Mouse (Mus musculus) kidney, embryonic 14.5 days (tissue): ENCODE results near the gene Ntng1. TPM values are rescaled to one million over a fixed set of nuclear protein-coding genes. Genes with fewer than 3 reads are reported as not detected.

Experiments
- ATAC-seq: fragments of 200-750 bp; cut with Nextera tagmentation; 2 replicates; pipeline ENCODE4 v1.8.0; 2017; ENCODE audit warnings: moderate number of reproducible peaks, mild to moderate bottlenecking, moderate TSS enrichment, moderate library complexity; ENCODE audit not compliant: low FRiP score, low TSS enrichment
- H3K27ac ChIP-seq: fragments of 300-500 bp; sonication (generic); 2 replicates; pipeline ENCODE4 v1.5.1; 2014; ENCODE audit warnings: low read depth, mild to moderate bottlenecking, low read length, moderate library complexity, mixed read lengths
- H3K27me3 ChIP-seq: fragments of 300-500 bp; sonication (generic); 2 replicates; pipeline ENCODE4 v1.6.1; 2014; ENCODE audit warnings: mild to moderate bottlenecking, low read length; ENCODE audit not compliant: control insufficient read depth, insufficient read depth
- H3K36me3 ChIP-seq: fragments of 300-500 bp; sonication (generic); 2 replicates; pipeline ENCODE4 v1.6.1; 2014; ENCODE audit warnings: low read length, mixed read lengths; ENCODE audit not compliant: control insufficient read depth, insufficient read depth
- H3K4me1 ChIP-seq: fragments of 300-500 bp; sonication (generic); 2 replicates; pipeline ENCODE4 v1.6.1; 2014; ENCODE audit warnings: low read length, mixed read lengths; ENCODE audit not compliant: control insufficient read depth, insufficient read depth
- H3K4me2 ChIP-seq: fragments of 300-500 bp; sonication (generic); replicated peaks from 2 replicates; pipeline ENCODE4 v1.6.1; 2014; ENCODE audit warnings: low read depth, mild to moderate bottlenecking, low read length
- H3K4me3 ChIP-seq: fragments of 300-500 bp; sonication (generic); 2 replicates; pipeline ENCODE4 v1.5.1; 2014; ENCODE audit warnings: mild to moderate bottlenecking, low read length
- H3K9ac ChIP-seq: fragments of 300-500 bp; sonication (generic); 2 replicates; pipeline ENCODE4 v1.6.1; 2014; ENCODE audit warnings: low read depth, mild to moderate bottlenecking, low read length, moderate library complexity
- H3K9me3 ChIP-seq: fragments of 300-500 bp; sonication (generic); 2 replicates; pipeline ENCODE4 v1.6.1; 2016; ENCODE audit warnings: low read length; ENCODE audit not compliant: control insufficient read depth
- WGBS: fragments of 180-500 bp; shearing (Covaris S2); extraction: QIAGEN DNeasy Blood & Tissue Kit; methylation state at CpG from one replicate; pipeline ENCODE4 v1.1.7; 2014; 5-methylcytosine and 5-hydroxymethylcytosine counted together
- polyA plus RNA-seq: library from polyadenylated mRNA; unstranded; fragments of >200 nt; fragmentation: Nextera tagmentation; extraction: Ambion mirVana; gene quantifications from 2 replicates; pipeline ENCODE4 v1.2.1, GENCODE M21; 2014

Ntng1 gene
- polyA plus RNA-seq, 1 experiment from 2014 or later: 3.0 TPM

DNA sequence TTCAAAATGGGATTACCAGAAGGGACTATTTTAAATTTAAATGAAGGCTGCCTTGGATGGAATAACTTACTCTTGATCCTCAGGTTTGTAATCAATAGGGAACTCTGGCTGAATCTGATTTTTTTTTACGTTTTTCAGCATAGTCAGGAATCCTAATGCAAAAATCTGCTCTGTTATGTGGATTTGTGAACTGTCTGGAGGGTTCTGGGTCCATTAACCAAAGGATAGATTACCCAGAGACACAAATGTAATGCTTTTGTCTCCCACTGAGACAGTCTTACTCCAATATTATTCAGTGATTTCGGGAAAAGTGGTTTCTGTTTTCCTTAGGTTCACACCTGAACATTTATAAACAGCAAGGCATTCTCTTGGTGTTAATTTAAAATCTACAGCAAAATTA is 58.5 kb downstream of the Ntng1 start:
- Histone ChIP-seq H3K4me1 (no peaks in the 10 kb centered on the region), H3K27me3 (no peaks in the 10 kb centered on the region), H3K9ac (no peak overlapping the region), H3K27ac (no peak overlapping the region), H3K4me3 (no peak overlapping the region), H3K9me3 (no peaks in the 10 kb centered on the region), H3K36me3 (no peaks in the 10 kb centered on the region), H3K4me2 (no peak overlapping the region)
- no peak for ATAC-seq
- 56% methylated on average over 2 of the region's 2 CpGs for WGBS

DNA sequence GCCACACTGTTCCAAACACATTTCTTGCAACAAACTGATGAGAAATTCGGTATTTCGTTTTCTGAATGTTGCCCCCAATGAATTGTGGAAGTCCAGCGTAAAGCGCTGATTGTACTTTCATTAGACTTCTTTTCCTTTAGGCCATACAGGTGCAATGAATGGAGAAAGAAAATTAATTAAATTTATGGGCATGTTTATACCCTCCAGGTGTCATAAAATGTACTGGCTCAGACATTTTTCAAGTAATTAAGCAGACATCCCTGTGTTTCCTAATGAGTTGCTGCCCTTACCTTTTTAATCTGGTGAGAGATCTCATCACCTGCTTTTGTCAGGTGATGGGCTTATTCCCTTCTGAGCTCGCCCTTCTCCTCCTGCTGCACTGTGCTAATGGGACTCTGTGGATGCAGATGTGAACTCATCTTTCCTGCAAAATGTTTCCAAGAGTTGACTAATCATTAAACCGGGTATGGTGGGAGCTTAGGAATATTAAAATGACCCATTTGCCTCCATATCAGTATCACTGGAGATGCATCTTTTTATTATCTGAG is 79.0 kb downstream of the Ntng1 start:
- Histone ChIP-seq H3K27me3 (no peaks in the 10 kb centered on the region), H3K4me1 (no peaks in the 10 kb centered on the region), H3K36me3 (no peaks in the 10 kb centered on the region), H3K27ac (no peak overlapping the region), H3K9me3 (no peaks in the 10 kb centered on the region), H3K4me2 (no peak overlapping the region), H3K9ac (no peak overlapping the region), H3K4me3 (no peak overlapping the region)
- ATAC-seq: no peak
- WGBS: 82% methylated on average over 6 of the region's 6 CpGs

DNA sequence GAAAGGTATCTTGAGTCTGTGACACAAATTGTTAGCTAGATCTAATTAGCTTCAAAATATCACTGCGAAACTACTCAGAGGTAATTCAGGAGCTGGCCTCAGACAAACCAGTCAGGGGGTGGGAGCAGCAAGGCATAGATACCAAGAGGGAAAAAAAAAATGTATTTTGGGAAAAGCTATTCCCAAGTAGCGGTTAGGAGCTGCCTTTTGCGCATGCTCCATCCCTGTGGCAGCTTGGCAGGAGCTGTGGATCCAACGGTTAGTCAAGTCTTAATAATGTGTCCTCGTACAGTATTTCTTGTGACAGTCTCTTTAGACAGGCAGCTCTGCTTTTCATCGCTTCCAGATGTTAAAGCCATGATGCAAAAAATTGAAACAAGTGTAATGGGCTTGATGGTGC is 87.9 kb downstream of the Ntng1 start:
- Histone ChIP-seq H3K4me2 (no peak overlapping the region), H3K9ac (no peak overlapping the region), H3K4me1 (no peaks in the 10 kb centered on the region), H3K36me3 (no peaks in the 10 kb centered on the region), H3K4me3 (no peak overlapping the region), H3K27ac (no peak overlapping the region), H3K27me3 (no peaks in the 10 kb centered on the region), H3K9me3 (no peaks in the 10 kb centered on the region)
- ATAC-seq: no peak
- WGBS: 88% methylated on average over 6 of the region's 6 CpGs

- Histone ChIP-seq H3K4me3 (no peak overlapping the region), H3K27me3 (no peaks in the 10 kb centered on the region), H3K4me1 (no peaks in the 10 kb centered on the region), H3K4me2 (no peak overlapping the region), H3K9me3 (no peaks in the 10 kb centered on the region), H3K9ac (no peak overlapping the region), H3K36me3 (no peaks in the 10 kb centered on the region), H3K27ac (no peak overlapping the region)
- 93% methylated on average over 6 of the region's 6 CpGs for WGBS
- no peak for ATAC-seq
Observed at GRCm38 (mm10) chr3:110055433-110055832, 88.4 kb downstream of the Ntng1 start.

- no peaks in the 10 kb centered on the region for H3K36me3 ChIP-seq
- no peak for ATAC-seq
- 85% methylated on average over 2 of the region's 2 CpGs for WGBS
- H3K4me1 ChIP-seq: no peaks in the 10 kb centered on the region
- H3K27ac ChIP-seq: no peak overlapping the region
- no peaks in the 10 kb centered on the region for H3K27me3 ChIP-seq
- H3K4me3 ChIP-seq: no peak overlapping the region
- no peak overlapping the region for H3K9ac ChIP-seq
- H3K9me3 ChIP-seq: no peaks in the 10 kb centered on the region
- H3K4me2 ChIP-seq: no peak overlapping the region
Observed at GRCm38 (mm10) chr3:110054125-110054524, 89.7 kb downstream of the Ntng1 start.

GRCm38 (mm10) chr3:110048152-110048551 is 95.7 kb downstream of the Ntng1 start:
- 85% methylated on average over 6 of the region's 6 CpGs for WGBS
- H3K9ac ChIP-seq: no peak overlapping the region
- no peaks in the 10 kb centered on the region for H3K9me3 ChIP-seq
- H3K4me1 ChIP-seq: no peaks in the 10 kb centered on the region
- ATAC-seq: no peak
- H3K27me3 ChIP-seq: no peaks in the 10 kb centered on the region
- H3K4me2 ChIP-seq: no peak overlapping the region
- no peak overlapping the region for H3K4me3 ChIP-seq
- H3K27ac ChIP-seq: no peak overlapping the region
- H3K36me3 ChIP-seq: no peaks in the 10 kb centered on the region

GRCm38 (mm10) chr3:110046750-110047149 is 97.1 kb downstream of the Ntng1 start:
- no peak for ATAC-seq
- Histone ChIP-seq H3K4me1 (no peaks in the 10 kb centered on the region), H3K9ac (no peak overlapping the region), H3K4me3 (no peak overlapping the region), H3K27me3 (no peaks in the 10 kb centered on the region), H3K9me3 (no peaks in the 10 kb centered on the region), H3K4me2 (no peak overlapping the region), H3K27ac (no peak overlapping the region), H3K36me3 (no peaks in the 10 kb centered on the region)
- WGBS: 91% methylated on average over 2 of the region's 2 CpGs

DNA sequence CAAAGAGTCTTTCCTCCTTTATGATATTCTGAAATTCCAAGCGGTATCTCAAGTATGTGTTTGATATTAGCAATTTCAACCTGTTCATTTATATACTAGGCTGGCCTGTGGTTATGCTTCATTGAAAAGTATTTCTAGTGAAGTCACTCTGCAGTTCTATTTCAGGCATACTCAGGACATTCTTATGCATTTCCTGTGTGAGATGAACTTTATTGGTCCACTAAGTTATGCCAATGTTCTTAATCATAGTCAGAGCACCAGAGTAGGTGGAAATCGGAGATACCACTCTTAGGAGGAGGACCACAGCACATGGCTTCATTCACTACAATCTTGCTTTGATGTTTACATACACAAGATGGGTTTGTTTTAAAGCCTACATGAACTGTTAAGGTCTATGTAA is 99.6 kb downstream of the Ntng1 start:
- Histone ChIP-seq H3K27ac (no peak overlapping the region), H3K4me1 (no peaks in the 10 kb centered on the region), H3K9me3 (no peaks in the 10 kb centered on the region), H3K4me2 (no peak overlapping the region), H3K9ac (no peak overlapping the region), H3K27me3 (no peaks in the 10 kb centered on the region), H3K36me3 (no peaks in the 10 kb centered on the region), H3K4me3 (no peak overlapping the region)
- 86% methylated on average over 2 of the region's 2 CpGs for WGBS
- ATAC-seq: no peak

- Histone ChIP-seq H3K27me3 (no peaks in the 10 kb centered on the region), H3K36me3 (no peaks in the 10 kb centered on the region), H3K4me3 (no peak overlapping the region), H3K4me2 (no peak overlapping the region), H3K9ac (no peak overlapping the region), H3K27ac (no peak overlapping the region), H3K9me3 (no peaks in the 10 kb centered on the region), H3K4me1 (no peaks in the 10 kb centered on the region)
- WGBS: 94% methylated on average over 1 of the region's 1 CpGs
- no peak for ATAC-seq
Observed at GRCm38 (mm10) chr3:110043641-110044187, 100.1 kb downstream of the Ntng1 start.
